Mouse (Mus musculus) stomach, embryonic 16.5 days (tissue): ENCODE measurements around the gene Cptp. TPM values are rescaled to one million over a fixed set of nuclear protein-coding genes. Genes with fewer than 3 reads are reported as not detected.

ENCODE experiments used
- ATAC-seq: fragments of 200-750 bp; cut with Nextera tagmentation; 2 replicates; pipeline ENCODE4 v1.8.0; 2017; ENCODE audit warnings: moderate number of reproducible peaks, moderate TSS enrichment; ENCODE audit not compliant: insufficient read depth, low FRiP score
- H3K27ac ChIP-seq: fragments of 300-500 bp; sonication (generic); 2 replicates; pipeline ENCODE4 v1.5.1; 2014; ENCODE audit warnings: low read length
- H3K27me3 ChIP-seq: fragments of 300-500 bp; sonication (generic); 2 replicates; pipeline ENCODE4 v1.6.1; 2014; ENCODE audit warnings: low read length, control low read depth, mixed read lengths; ENCODE audit not compliant: control insufficient read depth, insufficient read depth
- H3K36me3 ChIP-seq: fragments of 300-500 bp; sonication (generic); 2 replicates; pipeline ENCODE4 v1.6.1; 2014; ENCODE audit warnings: low read length; ENCODE audit not compliant: control insufficient read depth, insufficient read depth
- H3K4me1 ChIP-seq: fragments of 300-500 bp; sonication (generic); 2 replicates; pipeline ENCODE4 v1.6.1; 2014; ENCODE audit warnings: low read length, control low read depth, mixed read lengths; ENCODE audit not compliant: control insufficient read depth, insufficient read depth
- H3K4me2 ChIP-seq: fragments of 300-500 bp; sonication (generic); 2 replicates; pipeline ENCODE4 v1.6.1; 2014; ENCODE audit warnings: low read depth, low read length, mixed read lengths
- H3K4me3 ChIP-seq: fragments of 300-500 bp; sonication (generic); replicated peaks from 2 replicates; pipeline ENCODE4 v1.5.1; 2014; ENCODE audit warnings: mild to moderate bottlenecking, low read length
- H3K9ac ChIP-seq: fragments of 300-500 bp; sonication (generic); 2 replicates; pipeline ENCODE4 v1.6.1; 2014; ENCODE audit warnings: low read length
- H3K9me3 ChIP-seq: fragments of 300-500 bp; sonication (generic); replicated peaks from 2 replicates; pipeline ENCODE4 v1.6.1; 2016; ENCODE audit warnings: low read length, control low read depth; ENCODE audit not compliant: control insufficient read depth
- WGBS: fragments of 180-500 bp; shearing (Covaris S2); extraction: QIAGEN DNeasy Blood & Tissue Kit; methylation state at CpG from one replicate; pipeline ENCODE4 v1.1.7; 2014; 5-methylcytosine and 5-hydroxymethylcytosine counted together
- polyA plus RNA-seq: library from polyadenylated mRNA; unstranded; fragments of >200 nt; fragmentation: Nextera tagmentation; extraction: Ambion mirVana; gene quantifications from 2 replicates; pipeline ENCODE4 v1.2.1, GENCODE M21; 2015

Cptp gene
- polyA plus RNA-seq, 1 experiment from 2014 or later: 19.4 TPM

DNA sequence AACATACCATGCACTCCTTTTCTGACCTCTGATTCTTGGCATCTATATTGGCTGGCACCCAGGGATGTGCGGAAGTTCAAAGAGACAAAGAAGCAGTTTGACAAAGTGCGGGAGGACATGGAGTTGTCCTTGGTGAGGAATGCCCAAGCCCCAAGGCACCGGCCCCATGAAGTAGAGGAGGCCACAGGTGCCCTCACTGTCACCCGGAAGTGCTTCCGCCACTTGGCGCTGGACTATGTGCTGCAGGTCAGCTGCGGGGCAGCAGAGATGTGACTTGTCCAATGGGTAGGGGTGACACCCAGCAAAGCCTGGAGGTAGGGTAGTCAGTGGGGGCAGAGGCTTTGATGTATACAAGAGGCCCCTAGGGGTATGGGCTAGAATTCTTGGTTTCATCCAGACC is 30.1 kb upstream of the Cptp start:
- WGBS: 93% methylated on average over 7 of the region's 7 CpGs

DNA sequence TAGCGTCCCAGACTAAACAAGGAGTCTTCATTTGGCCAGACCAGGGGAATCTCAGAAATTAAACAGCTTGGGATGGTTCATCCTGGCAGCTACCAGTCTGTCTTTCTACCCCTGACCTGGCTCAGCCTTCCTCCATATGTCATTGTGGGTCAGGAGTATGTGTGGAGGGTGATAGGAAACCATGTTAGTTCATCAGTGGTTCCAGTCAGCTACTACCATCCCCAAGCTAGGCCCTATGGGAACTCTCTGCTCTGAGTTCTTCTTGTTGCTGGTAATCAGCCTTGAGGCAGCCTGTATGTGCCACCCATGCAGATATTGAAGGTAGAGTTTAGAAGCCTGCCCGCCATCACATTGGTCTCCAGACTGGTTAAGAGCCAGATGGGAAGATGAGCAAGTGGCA is 29.1 kb upstream of the Cptp start:
- H3K36me3 ChIP-seq: peaks cover 14% of the 10 kb centered on the region
- no peak for ATAC-seq

More for the DNA sequence above, 30.1 kb upstream of the Cptp start:
- Histone ChIP-seq H3K4me1 (peaks cover 9% of the 10 kb centered on the region), H3K27ac (no peak overlapping the region), H3K9ac (no peak overlapping the region), H3K9me3 (no peaks in the 10 kb centered on the region), H3K27me3 (no peaks in the 10 kb centered on the region), H3K4me2 (no peak overlapping the region), H3K4me3 (no peak overlapping the region), H3K36me3 (peaks cover 22% of the 10 kb centered on the region)
- no peak for ATAC-seq

DNA sequence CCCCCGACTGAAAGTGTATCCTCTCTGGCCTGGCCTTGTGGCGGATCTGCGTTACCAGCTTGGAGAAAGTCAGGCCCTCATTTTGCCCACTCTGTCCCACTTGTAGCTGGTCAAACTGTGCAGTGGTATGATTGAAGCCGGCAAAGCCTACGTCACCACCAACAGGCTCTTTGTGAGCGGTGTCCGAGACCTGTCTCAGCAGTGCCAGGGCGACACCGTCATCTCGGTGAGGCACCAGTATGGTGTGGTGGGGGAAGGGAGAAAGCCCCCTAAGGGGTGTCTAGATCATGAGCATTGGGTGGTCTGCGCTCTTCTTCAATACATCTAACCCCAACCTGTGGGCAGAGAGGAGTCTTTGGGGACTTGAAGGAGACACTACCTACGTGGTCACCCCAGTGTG is 27.2 kb upstream of the Cptp start:
- no peak overlapping the region for H3K9ac ChIP-seq
- H3K4me3 ChIP-seq: no peak overlapping the region
- H3K4me2 ChIP-seq: no peak overlapping the region
- H3K4me1 ChIP-seq: peaks cover 25% of the 10 kb centered on the region
- H3K27ac ChIP-seq: no peak overlapping the region
- ATAC-seq: no peak
- no peaks in the 10 kb centered on the region for H3K9me3 ChIP-seq
- 97% methylated on average over 12 of the region's 12 CpGs for WGBS
- peaks cover 6% of the 10 kb centered on the region for H3K36me3 ChIP-seq
- no peaks in the 10 kb centered on the region for H3K27me3 ChIP-seq

More for the DNA sequence above, 29.1 kb upstream of the Cptp start:
- Histone ChIP-seq H3K27me3 (no peaks in the 10 kb centered on the region), H3K4me2 (no peak overlapping the region), H3K27ac (no peak overlapping the region), H3K4me1 (peaks cover 19% of the 10 kb centered on the region), H3K9me3 (no peaks in the 10 kb centered on the region), H3K9ac (no peak overlapping the region), H3K4me3 (no peak overlapping the region)
- 99% methylated on average over 2 of the region's 2 CpGs for WGBS

GRCm38 (mm10) chr4:155895826-155896225 is 26.6 kb upstream of the Cptp start:
- Histone ChIP-seq H3K4me3 (no peak overlapping the region), H3K9me3 (no peaks in the 10 kb centered on the region), H3K9ac (no peak overlapping the region), H3K4me2 (no peak overlapping the region), H3K36me3 (peaks cover 3% of the 10 kb centered on the region; the same call in 1 of the 2 replicates), H3K27me3 (no peaks in the 10 kb centered on the region), H3K27ac (no peak overlapping the region), H3K4me1 (peaks cover 25% of the 10 kb centered on the region)
- no peak for ATAC-seq
- WGBS: 97% methylated on average over 4 of the region's 4 CpGs

DNA sequence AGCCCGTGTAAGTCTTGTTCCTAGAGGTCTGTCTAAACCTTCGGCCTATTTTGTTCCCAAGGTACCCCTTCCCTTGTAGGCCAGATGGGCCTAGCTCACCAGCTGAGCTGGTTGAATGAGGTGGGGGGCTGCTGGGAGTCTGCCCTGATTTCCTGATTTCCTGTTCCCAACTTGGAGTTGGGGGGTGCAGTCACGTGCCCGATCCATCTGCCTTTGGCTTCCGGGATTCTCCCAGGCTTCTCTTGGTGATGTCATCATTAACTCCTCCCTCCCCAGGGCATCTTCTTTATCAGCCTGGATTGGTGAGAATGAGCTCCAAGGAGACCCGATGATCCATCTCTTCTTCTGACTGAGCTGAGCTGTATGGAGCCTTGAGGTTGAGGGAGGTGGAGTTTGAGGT is 26.0 kb upstream of the Cptp start:
- H3K27me3 ChIP-seq: no peaks in the 10 kb centered on the region
- H3K4me2 ChIP-seq: peak overlapping the region; percentile 96
- H3K27ac ChIP-seq: peak overlapping the region; percentile 76; the same call in 1 of the 2 replicates
- H3K36me3 ChIP-seq: peaks cover 3% of the 10 kb centered on the region; the same call in 1 of the 2 replicates
- peak overlapping the region; percentile 91 for H3K4me3 ChIP-seq
- no peak for ATAC-seq
- no peaks in the 10 kb centered on the region for H3K9me3 ChIP-seq
- H3K4me1 ChIP-seq: peaks cover 30% of the 10 kb centered on the region
- H3K9ac ChIP-seq: peak overlapping the region; percentile 61; the same call in 1 of the 2 replicates
- WGBS: 31% methylated on average over 6 of the region's 6 CpGs

- Histone ChIP-seq H3K27me3 (no peaks in the 10 kb centered on the region), H3K9me3 (no peaks in the 10 kb centered on the region), H3K4me1 (peaks cover 34% of the 10 kb centered on the region), H3K27ac (peak overlapping the region; percentile 76), H3K9ac (peak overlapping the region; percentile 61), H3K4me2 (peak overlapping the region; percentile 96), H3K36me3 (peaks cover 3% of the 10 kb centered on the region; the same call in 1 of the 2 replicates), H3K4me3 (peak overlapping the region; percentile 91)
- WGBS: 16% methylated on average over 8 of the region's 8 CpGs
- ATAC-seq: peak; percentile 34
Measured at GRCm38 (mm10) chr4:155894311-155894881, 25.2 kb upstream of the Cptp start.

GRCm38 (mm10) chr4:155893212-155893690 is 24.0 kb upstream of the Cptp start:
- Histone ChIP-seq H3K9ac (peak overlapping the region; percentile 95; the same call in 1 of the 2 replicates), H3K4me1 (peaks cover 34% of the 10 kb centered on the region), H3K36me3 (peaks cover 7% of the 10 kb centered on the region; the same call in 1 of the 2 replicates), H3K4me3 (peak overlapping the region; percentile 91), H3K27ac (peak overlapping the region; percentile 76; the same call in 1 of the 2 replicates), H3K9me3 (no peaks in the 10 kb centered on the region), H3K27me3 (no peaks in the 10 kb centered on the region), H3K4me2 (peak overlapping the region; percentile 96)
- WGBS: 69% methylated on average over 8 of the region's 8 CpGs
- no peak for ATAC-seq

GRCm38 (mm10) chr4:155892438-155893211 is 23.4 kb upstream of the Cptp start:
- Histone ChIP-seq H3K36me3 (peaks cover 9% of the 10 kb centered on the region; the same call in 1 of the 2 replicates), H3K4me1 (peaks cover 34% of the 10 kb centered on the region), H3K9me3 (no peaks in the 10 kb centered on the region), H3K27me3 (no peaks in the 10 kb centered on the region), H3K4me2 (peak overlapping the region; percentile 96), H3K4me3 (peak overlapping the region; percentile 91), H3K27ac (peak overlapping the region; percentile 98), H3K9ac (peak overlapping the region; percentile 95)
- WGBS: 5% methylated on average over 37 of the region's 37 CpGs
- ATAC-seq: 0 out of 2 replicates have a peak, but pooled peaks have one; percentile 8

DNA sequence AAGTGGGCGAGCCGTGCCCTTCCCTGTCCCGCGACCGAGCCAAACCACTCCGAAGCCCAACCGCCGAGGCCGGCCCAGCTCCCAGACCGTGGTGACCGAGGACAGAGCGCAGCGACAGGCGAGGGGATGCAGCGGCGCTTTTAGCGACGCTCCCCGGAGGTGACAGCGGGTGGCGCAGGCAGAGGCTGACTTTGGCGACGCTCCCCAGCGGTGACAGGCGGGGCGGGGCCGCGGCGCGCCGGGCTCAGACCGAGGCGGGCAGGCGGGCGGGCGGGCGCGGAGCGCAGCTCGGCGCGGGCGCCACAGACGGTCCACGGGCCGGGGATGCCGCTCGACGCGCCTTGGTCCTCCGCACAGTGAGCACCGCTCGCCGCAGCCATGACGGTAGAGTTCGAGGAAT is 22.8 kb upstream of the Cptp start:
- Histone ChIP-seq H3K4me2 (peak overlapping the region; percentile 96), H3K4me1 (peaks cover 34% of the 10 kb centered on the region), H3K4me3 (peak overlapping the region; percentile 91), H3K9me3 (no peaks in the 10 kb centered on the region), H3K36me3 (peaks cover 11% of the 10 kb centered on the region; the same call in 1 of the 2 replicates), H3K27me3 (no peaks in the 10 kb centered on the region), H3K27ac (peak overlapping the region; percentile 98), H3K9ac (peak overlapping the region; percentile 95)
- WGBS: under 1% methylated on average over 54 of the region's 56 CpGs
- peak; percentile 89 for ATAC-seq
